Mouse (Mus musculus) forebrain, embryonic 14.5 days (tissue): ENCODE data around the gene Ripor2. TPM values are rescaled to one million over a fixed set of nuclear protein-coding genes. Genes with fewer than 3 reads are reported as not detected.

Source experiments
- ATAC-seq: fragments of 200-750 bp; cut with Nextera tagmentation; 2 replicates; pipeline ENCODE4 v1.8.0; 2017; ENCODE audit warnings: mild to moderate bottlenecking, moderate library complexity
- DNase-seq: peaks from one replicate; pipeline ENCODE4 v3.0.0-alpha.2; 2015; ENCODE audit warnings: low spot score
- H3K27ac ChIP-seq: fragments of 300-500 bp; sonication (generic); 2 replicates; pipeline ENCODE4 v1.5.1; 2014; ENCODE audit warnings: low read depth, mild to moderate bottlenecking, control low read depth, low read length, moderate library complexity
- H3K27me3 ChIP-seq: fragments of 300-500 bp; sonication (generic); replicated peaks from 2 replicates; pipeline ENCODE4 v1.6.1; 2014; ENCODE audit warnings: low read length, control low read depth, mixed read lengths; ENCODE audit not compliant: control insufficient read depth, insufficient read depth
- H3K36me3 ChIP-seq: fragments of 300-500 bp; sonication (generic); 2 replicates; pipeline ENCODE4 v1.6.1; 2014; ENCODE audit warnings: low read length, control low read depth; ENCODE audit not compliant: control insufficient read depth, insufficient read depth
- H3K4me1 ChIP-seq: fragments of 300-500 bp; sonication (generic); 2 replicates; pipeline ENCODE4 v1.6.1; 2014; ENCODE audit warnings: antibody characterized with exemption, low read length, control low read depth; ENCODE audit not compliant: control insufficient read depth, insufficient read depth
- H3K4me2 ChIP-seq: fragments of 300-500 bp; sonication (generic); 2 replicates; pipeline ENCODE4 v1.6.1; 2014; ENCODE audit warnings: mild to moderate bottlenecking, control low read depth, low read length
- H3K4me3 ChIP-seq: fragments of 300-500 bp; sonication (generic); 2 replicates; pipeline ENCODE4 v1.5.1; 2014; ENCODE audit warnings: low read depth, low read length, control low read depth
- H3K9ac ChIP-seq: fragments of 300-500 bp; sonication (generic); 2 replicates; pipeline ENCODE4 v1.6.1; 2014; ENCODE audit warnings: mild to moderate bottlenecking, low read length, control low read depth, moderate library complexity
- H3K9me3 ChIP-seq: fragments of 300-500 bp; sonication (generic); replicated peaks from 2 replicates; pipeline ENCODE4 v1.6.1; 2016; ENCODE audit warnings: low read length, control low read depth, mixed read lengths; ENCODE audit not compliant: control insufficient read depth
- WGBS: fragments of 180-500 bp; shearing (Covaris S2); extraction: QIAGEN DNeasy Blood & Tissue Kit; methylation state at CpG from one replicate; pipeline ENCODE4 v1.1.7; 2014; 5-methylcytosine and 5-hydroxymethylcytosine counted together
- polyA plus RNA-seq: library from polyadenylated mRNA; unstranded; fragments of >200 nt; fragmentation: Nextera tagmentation; extraction: Ambion mirVana; gene quantifications from 2 replicates; pipeline ENCODE4 v1.2.1, GENCODE M21; 2014

Gene Ripor2
- polyA plus RNA-seq, 1 experiment from 2014 or later = 16.9 TPM

GRCm38 (mm10) chr13:24619711-24620110 is 37.7 kb downstream of the Ripor2 start:
- no peak for ATAC-seq
- Histone ChIP-seq H3K9ac (no peak overlapping the region), H3K9me3 (no peaks in the 10 kb centered on the region), H3K27ac (no peak overlapping the region), H3K4me3 (no peak overlapping the region), H3K4me2 (no peak overlapping the region), H3K27me3 (no peaks in the 10 kb centered on the region), H3K4me1 (no peaks in the 10 kb centered on the region), H3K36me3 (no peaks in the 10 kb centered on the region)
- WGBS = 100% methylated on average over 1 of the region's 1 CpGs
- no peak for DNase-seq

GRCm38 (mm10) chr13:24620439-24620838 is 38.5 kb downstream of the Ripor2 start:
- 0 out of 2 replicates have a peak, but pooled peaks cover 4% of the 10 kb centered on the region for H3K4me1 ChIP-seq
- ATAC-seq (no peak), DNase-seq (no peak)
- H3K4me3 ChIP-seq = no peak overlapping the region
- no peaks in the 10 kb centered on the region for H3K9me3 ChIP-seq
- WGBS = 85% methylated on average over 6 of the region's 6 CpGs
- no peaks in the 10 kb centered on the region for H3K27me3 ChIP-seq
- H3K36me3 ChIP-seq = no peaks in the 10 kb centered on the region
- no peak overlapping the region for H3K4me2 ChIP-seq
- no peak overlapping the region for H3K27ac ChIP-seq
- no peak overlapping the region for H3K9ac ChIP-seq

- H3K9me3 ChIP-seq = no peaks in the 10 kb centered on the region
- H3K4me1 ChIP-seq = peaks cover 6% of the 10 kb centered on the region
- no peak overlapping the region for H3K4me2 ChIP-seq
- DNase-seq (no peak), ATAC-seq (no peak)
- H3K27me3 ChIP-seq = no peaks in the 10 kb centered on the region
- no peak overlapping the region for H3K9ac ChIP-seq
- H3K4me3 ChIP-seq = no peak overlapping the region
- WGBS = 87% methylated on average over 4 of the region's 4 CpGs
- H3K36me3 ChIP-seq = no peaks in the 10 kb centered on the region
- H3K27ac ChIP-seq = no peak overlapping the region
Observed at GRCm38 (mm10) chr13:24623631-24624030, 41.6 kb downstream of the Ripor2 start.

- DNase-seq = no peak
- no peak overlapping the region for H3K9ac ChIP-seq
- H3K4me1 ChIP-seq = peaks cover 16% of the 10 kb centered on the region
- ATAC-seq = no peak
- H3K36me3 ChIP-seq = no peaks in the 10 kb centered on the region
- H3K4me3 ChIP-seq = no peak overlapping the region
- WGBS = 38% methylated on average over 5 of the region's 5 CpGs
- H3K9me3 ChIP-seq = no peaks in the 10 kb centered on the region
- H3K4me2 ChIP-seq = no peak overlapping the region
- H3K27me3 ChIP-seq = no peaks in the 10 kb centered on the region
- 0 out of 2 replicates have a peak overlapping the region, but pooled peaks have one; percentile 14 for H3K27ac ChIP-seq
Observed at GRCm38 (mm10) chr13:24625071-24625470, 43.1 kb downstream of the Ripor2 start.

GRCm38 (mm10) chr13:24626698-24627436 is 44.9 kb downstream of the Ripor2 start:
- DNase-seq = no peak
- no peaks in the 10 kb centered on the region for H3K27me3 ChIP-seq
- ATAC-seq = no peak

GRCm38 (mm10) chr13:24628192-24628591 is 46.2 kb downstream of the Ripor2 start:
- Histone ChIP-seq H3K27ac (peak overlapping the region; percentile 77), H3K36me3 (no peaks in the 10 kb centered on the region)
- WGBS = 89% methylated on average over 4 of the region's 4 CpGs

More at GRCm38 (mm10) chr13:24626698-24627436, 44.9 kb downstream of the Ripor2 start:
- Histone ChIP-seq H3K36me3 (no peaks in the 10 kb centered on the region), H3K4me2 (no peak overlapping the region), H3K9ac (no peak overlapping the region), H3K4me1 (peaks cover 16% of the 10 kb centered on the region), H3K9me3 (no peaks in the 10 kb centered on the region), H3K27ac (no peak overlapping the region), H3K4me3 (no peak overlapping the region)
- WGBS = 73% methylated on average over 6 of the region's 6 CpGs

GRCm38 (mm10) chr13:24629073-24629621 is 47.2 kb downstream of the Ripor2 start:
- no peak overlapping the region for H3K9ac ChIP-seq
- peaks cover 16% of the 10 kb centered on the region for H3K4me1 ChIP-seq
- H3K4me3 ChIP-seq = no peak overlapping the region
- no peaks in the 10 kb centered on the region for H3K27me3 ChIP-seq
- H3K9me3 ChIP-seq = no peaks in the 10 kb centered on the region
- peak; percentile 88 for ATAC-seq
- WGBS = 21% methylated on average over 6 of the region's 6 CpGs
- peak; percentile 81 for DNase-seq
- no peak overlapping the region for H3K4me2 ChIP-seq
- no peaks in the 10 kb centered on the region for H3K36me3 ChIP-seq
- peak overlapping the region; percentile 77 for H3K27ac ChIP-seq

More at GRCm38 (mm10) chr13:24628192-24628591, 46.2 kb downstream of the Ripor2 start:
- H3K27me3 ChIP-seq = no peaks in the 10 kb centered on the region
- H3K4me2 ChIP-seq = no peak overlapping the region
- H3K9me3 ChIP-seq = no peaks in the 10 kb centered on the region
- H3K4me3 ChIP-seq = no peak overlapping the region
- H3K9ac ChIP-seq = no peak overlapping the region
- peaks cover 16% of the 10 kb centered on the region for H3K4me1 ChIP-seq
- DNase-seq = no peak
- no peak for ATAC-seq

GRCm38 (mm10) chr13:24630364-24630763 is 48.4 kb downstream of the Ripor2 start:
- 58% methylated on average over 4 of the region's 4 CpGs for WGBS
- peaks cover 12% of the 10 kb centered on the region for H3K4me1 ChIP-seq
- no peaks in the 10 kb centered on the region for H3K36me3 ChIP-seq
- H3K9ac ChIP-seq = no peak overlapping the region
- H3K9me3 ChIP-seq = no peaks in the 10 kb centered on the region
- H3K27me3 ChIP-seq = no peaks in the 10 kb centered on the region
- H3K4me3 ChIP-seq = no peak overlapping the region
- DNase-seq (no peak), ATAC-seq (no peak)
- no peak overlapping the region for H3K27ac ChIP-seq
- H3K4me2 ChIP-seq = no peak overlapping the region

- WGBS = 66% methylated on average over 4 of the region's 4 CpGs
- DNase-seq = no peak
Observed at GRCm38 (mm10) chr13:24632988-24633577, 51.1 kb downstream of the Ripor2 start.

More at GRCm38 (mm10) chr13:24632988-24633577, 51.1 kb downstream of the Ripor2 start:
- peaks cover 12% of the 10 kb centered on the region for H3K4me1 ChIP-seq
- no peaks in the 10 kb centered on the region for H3K9me3 ChIP-seq
- no peak overlapping the region for H3K27ac ChIP-seq
- no peak for ATAC-seq
- no peak overlapping the region for H3K4me2 ChIP-seq
- no peak overlapping the region for H3K4me3 ChIP-seq
- no peak overlapping the region for H3K9ac ChIP-seq
- peaks cover 3% of the 10 kb centered on the region for H3K27me3 ChIP-seq
- no peaks in the 10 kb centered on the region for H3K36me3 ChIP-seq
